Mouse (Mus musculus) frontal cortex, postnatal 14 days (tissue): Measurements from ENCODE around the gene Prpf6.

Source experiments
- DNase-seq, 2 experiments: peaks; one replicate each; pipeline ENCODE4 v3.0.0; 2022; ENCODE audit warnings: low spot score in 2 of 2

Gene Prpf6

GRCm38 (mm10) chr2:181579681-181580080 is 12.0 kb upstream of the Prpf6 start:
- DNase-seq: no peak

GRCm38 (mm10) chr2:181580131-181580772 is 11.4 kb upstream of the Prpf6 start:
- DNase-seq: no peak

- peak; percentile 69 to 70 for DNase-seq
Observed at GRCm38 (mm10) chr2:181581016-181581401, 10.7 kb upstream of the Prpf6 start.

- peak; percentile 73 to 77 for DNase-seq
Observed at GRCm38 (mm10) chr2:181581402-181582120, 10.1 kb upstream of the Prpf6 start.

- DNase-seq: peak in 1 of 2 experiments; percentile 13
Observed at GRCm38 (mm10) chr2:181582358-181582757, 9.3 kb upstream of the Prpf6 start.

GRCm38 (mm10) chr2:181582939-181583338 is 8.7 kb upstream of the Prpf6 start:
- peak in 1 of 2 experiments; percentile 5 for DNase-seq

- no peak for DNase-seq
Observed at GRCm38 (mm10) chr2:181583460-181584257, 8.0 kb upstream of the Prpf6 start.

- DNase-seq: peak in 1 of 2 experiments; percentile 6
Observed at GRCm38 (mm10) chr2:181584411-181584942, 7.2 kb upstream of the Prpf6 start, which contains the start of gene Uckl1. Uckl1 (minus strand) TSS chr2:181584892.

- DNase-seq: no peak
Observed at GRCm38 (mm10) chr2:181585506-181585905, 6.2 kb upstream of the Prpf6 start.

- DNase-seq: no peak
Observed at GRCm38 (mm10) chr2:181586124-181586523, 5.5 kb upstream of the Prpf6 start.

- peak in 1 of 2 experiments; percentile 5 for DNase-seq
Observed at GRCm38 (mm10) chr2:181587796-181588195, 3.9 kb upstream of the Prpf6 start.

- peak in 1 of 2 experiments; percentile 12 for DNase-seq
Observed at GRCm38 (mm10) chr2:181588229-181588780, 3.4 kb upstream of the Prpf6 start.

- peak in 1 of 2 experiments; percentile 4 for DNase-seq
Observed at GRCm38 (mm10) chr2:181589011-181589731, 2.5 kb upstream of the Prpf6 start.

GRCm38 (mm10) chr2:181589732-181590105 is 1.9 kb upstream of the Prpf6 start:
- DNase-seq: peak in 1 of 2 experiments; percentile 10

- DNase-seq: no peak
Observed at GRCm38 (mm10) chr2:181590471-181590870, 1.2 kb upstream of the Prpf6 start.

- peak; percentile 54 to 62 for DNase-seq
Observed at GRCm38 (mm10) chr2:181592231-181593041, 768 bp downstream of the Prpf6 start, which contains the start of gene Zfp512b. Zfp512b (minus strand) TSS chr2:181592803.

- no peak for DNase-seq
Observed at GRCm38 (mm10) chr2:181593042-181593421, 1.4 kb downstream of the Prpf6 start.

- DNase-seq: no peak
Observed at GRCm38 (mm10) chr2:181593937-181594336, 2.3 kb downstream of the Prpf6 start.

- DNase-seq: peak; percentile 9 to 12
Observed at GRCm38 (mm10) chr2:181594946-181595696, 3.5 kb downstream of the Prpf6 start.
